Mouse (Mus musculus): ENCODE measurements around the gene Ppt2. TPM values are rescaled to one million over a fixed set of nuclear protein-coding genes. Genes with fewer than 3 reads are reported as not detected.

The Ppt2 gene
- total RNA-seq, 1 experiment from 2014 or later: 38.4 TPM

- ATAC-seq (replicated peaks; ENCODE audit: insufficient number of reproducible peaks, low FRiP score, low TSS enrichment, poor library complexity, severe bottlenecking): no peak
Measured at GRCm38 (mm10) chr17:34658591-34658990, 30.3 kb upstream of the Ppt2 start.

- no peak for ATAC-seq (replicated peaks; ENCODE audit: insufficient number of reproducible peaks, low FRiP score, low TSS enrichment, poor library complexity, severe bottlenecking)
Measured at GRCm38 (mm10) chr17:34658145-34658544, 29.8 kb upstream of the Ppt2 start.

GRCm38 (mm10) chr17:34657271-34657670 is 29.0 kb upstream of the Ppt2 start:
- ATAC-seq (replicated peaks; ENCODE audit: insufficient number of reproducible peaks, low FRiP score, low TSS enrichment, poor library complexity, severe bottlenecking): no peak

GRCm38 (mm10) chr17:34656666-34657065 is 28.4 kb upstream of the Ppt2 start:
- ATAC-seq (replicated peaks; ENCODE audit: insufficient number of reproducible peaks, low FRiP score, low TSS enrichment, poor library complexity, severe bottlenecking): no peak

- ATAC-seq (replicated peaks; ENCODE audit: insufficient number of reproducible peaks, low FRiP score, low TSS enrichment, poor library complexity, severe bottlenecking): no peak
Measured at GRCm38 (mm10) chr17:34655581-34655991, 27.3 kb upstream of the Ppt2 start.

- no peak for ATAC-seq (replicated peaks; ENCODE audit: insufficient number of reproducible peaks, low FRiP score, low TSS enrichment, poor library complexity, severe bottlenecking)
Measured at GRCm38 (mm10) chr17:34655160-34655559, 26.9 kb upstream of the Ppt2 start.

- ATAC-seq (replicated peaks; ENCODE audit: insufficient number of reproducible peaks, low FRiP score, low TSS enrichment, poor library complexity, severe bottlenecking): no peak
Measured at GRCm38 (mm10) chr17:34654392-34654791, 26.1 kb upstream of the Ppt2 start.

- ATAC-seq (replicated peaks; ENCODE audit: insufficient number of reproducible peaks, low FRiP score, low TSS enrichment, poor library complexity, severe bottlenecking): no peak
Measured at GRCm38 (mm10) chr17:34653746-34654285, 25.5 kb upstream of the Ppt2 start.

GRCm38 (mm10) chr17:34652985-34653384 is 24.7 kb upstream of the Ppt2 start:
- ATAC-seq (replicated peaks; ENCODE audit: insufficient number of reproducible peaks, low FRiP score, low TSS enrichment, poor library complexity, severe bottlenecking): no peak

GRCm38 (mm10) chr17:34652546-34652945 is 24.2 kb upstream of the Ppt2 start:
- no peak for ATAC-seq (replicated peaks; ENCODE audit: insufficient number of reproducible peaks, low FRiP score, low TSS enrichment, poor library complexity, severe bottlenecking)

GRCm38 (mm10) chr17:34651507-34652221 is 23.4 kb upstream of the Ppt2 start:
- no peak for ATAC-seq (replicated peaks; ENCODE audit: insufficient number of reproducible peaks, low FRiP score, low TSS enrichment, poor library complexity, severe bottlenecking)

- no peak for ATAC-seq (replicated peaks; ENCODE audit: insufficient number of reproducible peaks, low FRiP score, low TSS enrichment, poor library complexity, severe bottlenecking)
Measured at GRCm38 (mm10) chr17:34650781-34651180, 22.5 kb upstream of the Ppt2 start.

GRCm38 (mm10) chr17:34649106-34649864 is 21.0 kb upstream of the Ppt2 start:
- ATAC-seq (replicated peaks; ENCODE audit: insufficient number of reproducible peaks, low FRiP score, low TSS enrichment, poor library complexity, severe bottlenecking): 0 out of 2 replicates have a peak, but pooled peaks have one; percentile 10

GRCm38 (mm10) chr17:34648141-34648890 is 20.0 kb upstream of the Ppt2 start:
- no peak for ATAC-seq (replicated peaks; ENCODE audit: insufficient number of reproducible peaks, low FRiP score, low TSS enrichment, poor library complexity, severe bottlenecking)

- peak; percentile 92 for ATAC-seq (replicated peaks; ENCODE audit: insufficient number of reproducible peaks, low FRiP score, low TSS enrichment, poor library complexity, severe bottlenecking)
Measured at GRCm38 (mm10) chr17:34646906-34647787, 18.8 kb upstream of the Ppt2 start, which contains the start of gene Atf6b. Gene Atf6b, plus strand, starts transcription at chr17:34647146.

- no peak for ATAC-seq (replicated peaks; ENCODE audit: insufficient number of reproducible peaks, low FRiP score, low TSS enrichment, poor library complexity, severe bottlenecking)
Measured at GRCm38 (mm10) chr17:34645831-34646511, 17.7 kb upstream of the Ppt2 start.

GRCm38 (mm10) chr17:34645256-34645829 is 17.0 kb upstream of the Ppt2 start:
- ATAC-seq (replicated peaks; ENCODE audit: insufficient number of reproducible peaks, low FRiP score, low TSS enrichment, poor library complexity, severe bottlenecking): no peak
